Mouse (Mus musculus): Measurements from ENCODE around the gene Gabpa.

Gabpa gene

GRCm38 (mm10) chr16:84834745-84835440 lies at the start of gene Gabpa:
TSS of gene Gabpa (plus strand) at chr16:84834925.
- DNase-seq, result peak; percentile 94

- no peak for DNase-seq
These were observed 49.8 kb upstream of the Gabpa start for GRCm38 (mm10) chr16:84784966-84785365.

DNA sequence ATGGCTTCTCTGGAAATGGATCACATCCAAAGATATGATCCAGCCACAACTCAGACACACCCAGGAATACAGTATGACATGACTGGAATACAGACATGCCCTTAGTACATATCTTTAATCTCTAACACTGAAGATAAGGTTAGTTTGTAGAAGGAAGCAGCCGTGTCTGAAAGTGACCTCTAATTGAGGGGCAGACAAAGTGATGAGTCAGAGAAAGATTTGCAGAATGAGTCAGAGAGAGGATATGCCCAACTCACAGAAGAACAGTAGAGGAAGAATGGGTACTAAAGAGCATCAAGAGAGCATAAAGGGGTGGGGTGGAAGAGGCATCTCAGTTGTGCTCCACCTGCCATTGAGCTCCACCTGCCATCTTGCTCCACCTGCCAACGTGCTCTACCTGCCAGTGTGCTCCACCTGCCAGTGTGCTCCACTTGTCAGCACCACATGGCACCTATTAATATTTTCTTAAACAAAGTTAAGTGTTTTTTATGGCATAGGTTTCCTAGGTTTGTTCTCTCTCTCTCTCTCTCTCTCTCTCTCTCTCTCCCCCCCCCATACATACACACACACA lies 44.0 kb upstream of the Gabpa start:
- DNase-seq, result no peak

DNA sequence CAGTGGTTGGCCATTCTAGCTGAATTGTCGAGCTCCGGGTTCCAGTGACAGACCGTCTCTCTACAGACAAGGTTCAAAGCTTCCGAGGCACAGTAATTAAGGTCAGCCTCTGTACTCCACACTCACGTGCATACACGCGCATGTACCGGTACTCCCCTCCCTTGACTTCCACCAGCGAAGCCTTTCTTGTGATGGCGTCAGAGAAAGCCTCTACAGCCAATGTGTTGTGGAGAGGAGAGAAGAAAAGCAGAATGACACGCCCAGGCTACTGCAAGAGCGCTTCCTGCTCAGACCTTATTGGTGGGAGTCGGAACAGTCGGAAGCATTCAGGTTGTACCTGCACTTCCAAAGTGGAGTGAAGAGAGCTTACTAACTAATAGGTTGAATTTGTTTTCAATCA lies 41.3 kb upstream of the Gabpa start:
- no peak for DNase-seq

DNA sequence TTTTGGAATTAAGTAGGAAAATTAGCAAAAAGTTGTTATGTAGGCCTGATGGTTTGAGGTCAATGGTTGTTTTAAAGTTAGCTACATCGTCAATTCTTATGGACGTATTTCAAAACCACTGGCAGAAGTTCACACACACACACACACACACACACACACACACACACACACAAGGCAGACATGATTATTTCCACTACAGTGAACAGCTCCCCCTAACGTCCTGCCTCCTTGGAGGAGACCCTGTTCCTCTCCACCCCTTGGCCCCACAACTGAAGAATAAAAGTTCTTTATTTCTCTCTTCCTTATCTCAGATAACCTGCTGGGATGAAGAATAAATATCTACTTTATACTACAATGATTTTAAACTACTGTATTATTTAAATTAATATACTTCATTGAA lies 39.4 kb upstream of the Gabpa start:
- DNase-seq, result no peak

DNA sequence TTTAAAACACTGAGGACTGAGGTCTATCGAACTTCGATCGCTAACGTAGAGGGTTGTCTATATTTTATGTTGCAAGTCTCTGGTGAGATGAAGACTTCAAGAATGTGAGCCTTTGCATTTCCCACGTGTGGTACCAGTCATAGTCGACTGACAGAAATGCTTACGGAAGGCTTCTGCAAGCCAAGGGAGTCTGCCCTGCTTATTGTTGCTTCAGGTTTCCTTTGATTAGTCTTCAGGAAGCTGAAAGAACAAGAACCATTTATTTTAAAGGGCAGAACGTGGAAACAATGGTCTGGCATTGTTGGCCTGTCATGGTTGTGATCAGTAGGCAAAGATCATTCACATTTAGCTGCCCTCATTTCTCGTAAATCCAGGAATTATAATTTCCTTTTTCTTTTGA lies 38.0 kb upstream of the Gabpa start:
- no peak for DNase-seq

- DNase-seq, result no peak
These were observed 34.7 kb upstream of the Gabpa start for GRCm38 (mm10) chr16:84800038-84800437.

DNA sequence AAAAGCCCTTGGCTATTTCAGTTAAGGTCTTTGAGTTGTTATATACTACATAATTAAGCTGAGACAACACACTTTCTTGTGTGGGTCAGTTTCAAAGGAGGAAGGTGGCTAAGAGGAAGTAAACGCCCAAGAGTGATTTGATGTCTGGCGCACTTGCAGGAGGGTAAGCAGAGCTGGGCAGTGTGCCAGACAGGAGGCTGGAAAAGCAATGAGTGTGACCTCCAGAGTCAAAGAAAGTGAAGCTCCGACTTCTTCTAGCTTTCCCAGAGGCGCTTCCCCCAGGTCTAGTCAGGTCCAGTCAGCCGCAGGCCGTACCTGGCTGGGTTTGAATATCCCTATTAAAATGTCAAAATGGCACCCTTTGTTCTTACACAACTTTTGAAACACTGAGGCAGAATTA lies 32.5 kb upstream of the Gabpa start:
- DNase-seq, result peak; percentile 84

GRCm38 (mm10) chr16:84804866-84805265 lies 29.9 kb upstream of the Gabpa start:
- peak; percentile 20 for DNase-seq

DNA sequence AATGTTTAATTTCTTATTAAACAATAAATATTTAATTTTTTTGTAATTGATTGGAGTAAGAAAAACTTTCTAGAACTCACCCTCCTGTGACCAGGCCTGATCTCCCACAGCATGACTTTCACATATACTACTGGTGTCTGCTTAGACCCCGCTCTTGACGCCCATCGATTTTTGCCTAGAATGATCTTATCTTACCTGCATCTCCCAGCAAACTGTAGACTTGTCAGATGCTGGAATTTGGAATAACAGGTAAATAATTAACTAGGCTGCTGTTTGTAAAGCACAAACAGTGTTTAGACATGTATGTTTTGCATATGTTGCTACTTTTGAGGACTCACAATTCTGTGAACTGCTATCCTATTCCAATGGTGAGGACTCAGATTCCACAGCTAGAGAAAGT lies 28.6 kb upstream of the Gabpa start:
- DNase-seq, result no peak

GRCm38 (mm10) chr16:84807874-84808273 lies 26.9 kb upstream of the Gabpa start:
- DNase-seq, result no peak

- DNase-seq, result no peak
These were observed 24.5 kb upstream of the Gabpa start for GRCm38 (mm10) chr16:84810254-84810653.

GRCm38 (mm10) chr16:84813852-84814251 lies 20.9 kb upstream of the Gabpa start:
- DNase-seq, result no peak

GRCm38 (mm10) chr16:84814511-84814910 lies 20.2 kb upstream of the Gabpa start:
- no peak for DNase-seq

DNA sequence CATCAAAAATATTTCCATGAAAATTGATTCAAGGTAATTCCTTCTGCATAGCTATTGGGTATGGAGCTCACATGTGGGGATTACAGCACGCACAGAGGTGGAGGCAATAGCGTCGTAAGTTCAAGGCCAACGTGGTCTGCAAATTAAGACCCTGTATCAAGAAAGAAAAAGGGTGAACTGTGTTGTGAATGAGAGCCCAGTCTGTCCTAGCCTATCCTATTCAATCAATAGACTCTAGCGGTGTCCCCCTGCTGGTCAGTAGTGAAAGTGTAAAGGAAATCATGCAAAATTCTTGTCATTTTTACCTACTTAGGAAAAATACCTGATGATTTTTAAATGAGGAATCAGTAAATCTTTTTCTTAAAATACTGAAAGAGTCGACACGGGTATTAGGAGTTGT lies 17.3 kb upstream of the Gabpa start:
- peak; percentile 49 for DNase-seq

DNA sequence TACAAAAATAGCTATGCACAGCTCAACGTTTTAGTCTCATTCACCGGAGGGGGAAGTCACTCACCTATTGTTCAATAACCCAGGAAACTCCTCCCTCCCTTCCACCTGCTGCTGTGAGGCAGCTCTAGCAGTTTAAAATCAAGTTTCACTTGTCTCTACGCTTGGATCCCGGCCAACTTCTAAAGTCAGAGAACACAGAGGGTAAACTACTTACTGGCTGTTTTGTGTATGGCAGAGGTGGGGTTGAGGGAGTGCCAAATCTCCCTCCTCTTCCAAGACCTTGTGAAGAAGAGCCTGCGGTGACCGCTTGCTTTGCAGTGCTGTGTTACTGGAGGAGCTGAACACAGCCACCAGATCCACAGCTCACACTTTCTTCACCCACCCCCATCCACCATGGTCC lies 9.7 kb upstream of the Gabpa start:
- DNase-seq, result peak; percentile 76

DNA sequence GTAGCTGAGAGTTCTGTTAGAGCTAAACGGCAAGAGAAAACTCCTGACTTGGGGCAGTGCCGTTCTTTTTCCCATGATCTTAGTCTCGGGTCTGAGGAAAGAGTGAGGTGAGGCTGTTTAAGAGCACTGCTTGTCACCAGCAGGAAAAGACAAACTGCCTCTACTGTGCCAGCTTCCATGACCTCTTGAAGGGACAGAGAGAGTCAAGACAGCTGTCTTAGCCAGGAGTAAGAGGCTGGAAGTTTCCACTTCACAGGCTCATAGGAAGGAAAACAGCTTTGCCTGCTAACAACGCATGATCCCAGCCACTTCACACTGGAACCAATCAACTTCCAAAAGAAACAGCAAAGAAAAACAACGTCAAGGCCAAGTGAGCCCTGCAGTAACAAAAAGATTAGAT lies 3.0 kb upstream of the Gabpa start:
- peak; percentile 23 for DNase-seq

GRCm38 (mm10) chr16:84832736-84833135 lies 2.0 kb upstream of the Gabpa start:
- DNase-seq, result no peak

DNA sequence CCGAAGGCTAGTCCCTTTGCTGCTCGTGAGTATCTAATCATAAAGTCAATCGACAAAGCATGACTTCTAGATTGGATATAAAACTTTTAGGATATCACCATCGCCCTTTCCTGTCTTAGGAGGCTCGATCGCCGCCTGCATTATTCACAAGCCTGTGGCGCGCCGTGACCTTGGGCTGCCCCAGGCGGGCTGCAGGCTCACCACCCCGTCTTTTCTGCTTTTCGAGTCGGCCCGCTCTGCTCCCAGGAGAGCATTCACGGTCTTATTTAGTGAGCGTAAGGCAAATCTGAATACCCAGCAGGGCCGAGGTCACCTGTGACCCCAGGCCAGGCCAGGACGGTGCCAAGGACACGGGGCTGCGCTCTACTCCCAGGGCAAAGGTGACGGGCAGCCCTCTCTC lies 381 bp upstream of the Gabpa start:
- no peak for DNase-seq

- DNase-seq, result peak; percentile 94
These were observed 707 bp downstream of the Gabpa start, which contains the start of gene Atp5j for GRCm38 (mm10) chr16:84835441-84835822. TSS of gene Atp5j (minus strand) at chr16:84835625.

DNA sequence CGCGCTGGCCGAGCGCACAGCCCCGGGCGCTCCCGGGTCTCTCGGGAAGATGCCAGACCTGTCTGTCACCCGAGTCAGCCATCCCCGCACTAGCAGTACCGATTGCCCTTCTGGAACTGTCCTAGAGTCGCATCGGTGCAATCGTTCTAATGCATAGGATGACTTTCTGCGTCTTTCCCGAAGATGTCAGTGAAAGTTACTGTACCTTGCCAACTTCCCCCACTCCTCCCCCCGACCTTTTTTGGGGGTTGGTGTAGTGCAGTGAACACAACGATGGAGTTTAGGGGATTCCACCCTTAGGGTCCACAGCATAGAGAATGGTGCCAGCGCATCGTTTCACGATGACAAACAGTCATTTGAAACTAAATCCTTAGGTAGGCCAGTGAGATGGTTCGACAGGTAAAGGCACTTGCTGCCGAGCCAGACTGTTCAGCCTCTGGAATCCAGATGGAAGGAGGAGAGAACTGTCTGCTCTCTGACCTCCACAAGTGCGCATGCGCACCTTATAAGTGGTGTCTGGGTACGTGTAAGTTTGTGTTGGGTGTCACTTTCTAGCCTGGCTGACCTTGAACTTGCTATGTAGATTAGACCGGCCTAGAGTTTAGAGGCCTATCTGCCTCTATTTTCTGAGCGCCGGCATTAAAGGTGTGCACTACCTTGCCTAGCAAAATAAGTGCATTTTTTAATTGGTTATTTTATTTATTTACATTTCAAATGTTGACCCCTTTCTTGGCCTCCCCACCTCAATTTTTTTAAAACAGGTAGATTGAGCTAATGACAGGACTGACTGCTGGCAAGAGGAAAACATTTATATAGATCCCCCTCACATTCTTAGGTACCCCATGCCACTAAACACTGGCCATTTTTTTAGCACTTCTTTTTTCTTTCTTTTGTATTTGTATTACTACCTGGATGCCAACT lies 1.4 kb downstream of the Gabpa start:
- peak; percentile 75 for DNase-seq

DNA sequence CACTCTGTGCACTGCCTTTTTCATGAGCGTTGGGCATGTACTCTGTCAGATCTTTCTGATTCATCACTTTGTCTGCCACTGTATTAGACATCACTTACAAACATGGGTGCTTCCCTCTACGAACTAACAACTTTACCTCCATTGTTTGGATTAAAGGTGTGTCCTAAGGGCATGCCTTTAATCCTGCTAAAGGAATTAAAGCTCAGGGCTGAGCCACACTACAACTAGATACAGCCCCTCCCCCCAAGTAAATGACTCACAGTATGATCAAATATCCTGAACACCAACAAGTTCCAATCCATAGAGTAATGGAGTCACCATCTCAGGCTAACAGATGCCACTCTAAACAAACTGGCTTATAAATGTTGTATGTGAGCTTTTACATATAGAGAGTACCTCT lies 3.9 kb downstream of the Gabpa start:
- no peak for DNase-seq

DNA sequence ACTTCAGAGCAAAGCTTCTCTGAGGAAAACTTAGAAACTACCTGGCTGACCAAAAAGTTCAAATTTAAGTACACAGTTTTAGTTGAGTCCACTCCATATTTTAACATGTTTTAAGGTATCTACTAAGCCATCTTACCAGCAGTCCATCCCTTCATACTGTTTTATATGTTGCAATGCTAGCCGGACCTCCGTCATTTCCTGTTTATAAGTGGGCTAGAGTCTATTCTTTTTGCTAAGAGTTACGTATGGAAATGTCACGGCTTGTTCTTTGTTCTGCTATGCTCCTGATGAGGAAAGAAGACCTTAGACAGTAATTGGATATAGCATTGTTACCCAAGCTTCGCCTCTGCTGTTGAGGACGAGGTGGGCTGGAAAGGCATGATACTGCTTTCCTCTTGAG lies 18.8 kb downstream of the Gabpa start:
- DNase-seq, result no peak

DNA sequence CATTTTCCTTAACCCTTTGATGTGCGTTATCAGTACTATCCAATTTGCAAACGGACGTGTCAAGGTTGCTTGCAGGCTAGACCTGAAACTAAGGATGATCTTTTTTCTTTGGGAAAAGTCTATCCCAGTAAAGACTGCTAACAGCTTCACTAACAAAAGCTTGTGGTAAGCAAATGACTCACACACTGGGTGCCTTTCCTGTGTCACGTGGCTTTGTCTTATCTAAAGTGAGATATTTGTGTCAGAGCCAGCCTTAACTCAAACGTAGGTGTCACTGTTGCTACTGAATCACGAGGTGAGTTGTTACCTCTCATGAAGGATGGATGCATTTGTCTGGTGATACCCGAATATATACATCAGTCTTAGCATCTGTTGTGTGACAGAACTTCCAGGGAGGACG lies 29.9 kb downstream of the Gabpa start:
- DNase-seq, result no peak

Measured in kidney, postnatal 10 days (tissue).